Mouse (Mus musculus): Measurements from ENCODE around the gene Trim7.
"Not testable (repeated sequence)": the region's sequence is repeated elsewhere in the genome, so short reads cannot be mapped to it uniquely, and the experiment has no call there.

Gene Trim7

GRCm38 (mm10) chr11:48823536-48823972 is 2.4 kb upstream of the Trim7 start:
- DNase-seq (ENCODE audit: low read depth), result peak; percentile 94

GRCm38 (mm10) chr11:48824311-48824830 is 1.6 kb upstream of the Trim7 start:
- DNase-seq (ENCODE audit: low read depth), result peak; percentile 49

GRCm38 (mm10) chr11:48826752-48827096 is 784 bp downstream of the Trim7 start:
- DNase-seq (ENCODE audit: low read depth), result peak; percentile 45

GRCm38 (mm10) chr11:48827926-48828325 is 2.0 kb downstream of the Trim7 start:
- no peak for DNase-seq (ENCODE audit: low read depth)

GRCm38 (mm10) chr11:48830279-48830678 is 4.3 kb downstream of the Trim7 start:
- no peak for DNase-seq (ENCODE audit: low read depth)

GRCm38 (mm10) chr11:48831273-48831672 is 5.3 kb downstream of the Trim7 start:
- DNase-seq (ENCODE audit: low read depth), result no peak

GRCm38 (mm10) chr11:48833078-48833730 is 7.3 kb downstream of the Trim7 start:
- DNase-seq (ENCODE audit: low read depth), result no peak

- peak; percentile 97 for DNase-seq (ENCODE audit: low read depth)
Measured at GRCm38 (mm10) chr11:48833731-48834639, 8.0 kb downstream of the Trim7 start.

GRCm38 (mm10) chr11:48835923-48836322 is 10.0 kb downstream of the Trim7 start:
- DNase-seq (ENCODE audit: low read depth), result no peak

- DNase-seq (ENCODE audit: low read depth), result no peak
Measured at GRCm38 (mm10) chr11:48836990-48837309, 11.0 kb downstream of the Trim7 start.

GRCm38 (mm10) chr11:48837310-48838180 is 11.6 kb downstream of the Trim7 start:
- DNase-seq (ENCODE audit: low read depth), result peak; percentile 70

GRCm38 (mm10) chr11:48838181-48838797 is 12.3 kb downstream of the Trim7 start:
- DNase-seq (ENCODE audit: low read depth), result peak; percentile 53

GRCm38 (mm10) chr11:48838879-48839680 is 13.1 kb downstream of the Trim7 start:
- DNase-seq (ENCODE audit: low read depth), result no peak

- no peak for DNase-seq (ENCODE audit: low read depth)
Measured at GRCm38 (mm10) chr11:48840805-48841204, 14.9 kb downstream of the Trim7 start.

- DNase-seq (ENCODE audit: low read depth), result no peak
Measured at GRCm38 (mm10) chr11:48841213-48841612, 15.3 kb downstream of the Trim7 start.

- no peak for DNase-seq (ENCODE audit: low read depth)
Measured at GRCm38 (mm10) chr11:48842378-48842792, 16.4 kb downstream of the Trim7 start.

- no peak for DNase-seq (ENCODE audit: low read depth)
Measured at GRCm38 (mm10) chr11:48843202-48843601, 17.3 kb downstream of the Trim7 start.

- no peak for DNase-seq (ENCODE audit: low read depth)
Measured at GRCm38 (mm10) chr11:48844309-48844708, 18.4 kb downstream of the Trim7 start.

GRCm38 (mm10) chr11:48845244-48845815 is 19.4 kb downstream of the Trim7 start:
- DNase-seq (ENCODE audit: low read depth), result no peak

- not testable (repeated sequence) for DNase-seq (ENCODE audit: low read depth)
Measured at GRCm38 (mm10) chr11:48846362-48846761, 20.4 kb downstream of the Trim7 start.

Data from naive thymus-derived CD4-positive, alpha-beta T cell, adult 2 months (primary cell).